Mouse (Mus musculus): ENCODE measurements around the gene Tmprss11c. TPM values are rescaled to one million over a fixed set of nuclear protein-coding genes. Genes with fewer than 3 reads are reported as not detected.
"Not testable (repeated sequence)": the region's sequence is repeated elsewhere in the genome, so short reads cannot be mapped to it uniquely, and the experiment has no call there.

The Tmprss11c gene
- polyA plus RNA-seq (2016; fragmentation: Nextera tagmentation; extraction: Ambion mirVana): not detected in 2 replicates

DNA sequence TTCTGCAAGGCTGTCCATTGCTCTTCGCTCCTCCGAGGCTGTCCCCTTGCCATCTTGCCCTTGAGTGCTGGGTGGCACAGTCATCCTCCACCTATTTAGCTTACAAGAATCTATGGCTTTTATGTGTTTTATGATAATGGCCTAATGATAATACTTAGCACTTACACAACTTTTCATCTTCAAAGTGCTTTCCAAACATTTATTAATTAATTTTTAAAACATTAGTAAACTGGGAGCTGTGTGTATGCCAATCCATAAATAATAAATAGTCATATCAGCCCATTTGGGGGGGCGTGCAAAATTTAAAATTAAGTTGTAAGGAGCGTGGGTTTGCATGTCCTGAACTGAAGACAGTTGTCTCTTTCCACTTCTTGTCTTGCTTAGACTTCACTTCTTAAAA lies at the start of gene Tmprss11c:
Tmprss11c (minus strand) TSS at position 101 of the 400 bp plus-strand sequence.
- Histone ChIP-seq H3K27me3 (ENCODE audit: low read depth, poor library complexity, severe bottlenecking) (no peaks in the 10 kb centered on the region), H3K27ac (replicated peaks) (no peak within 1 kb of the TSS), H3K36me3 (no peaks in the 10 kb centered on the region), H3K9me3 (replicated peaks) (no peaks in the 10 kb centered on the region), H3K4me3 (no peak within 1 kb of the TSS), H3K4me1 (no peaks in the 10 kb centered on the region)
- DNase-seq (ENCODE audit: low spot score): no peak
- 87% methylated on average over 4 of the region's 4 CpGs for WGBS

DNA sequence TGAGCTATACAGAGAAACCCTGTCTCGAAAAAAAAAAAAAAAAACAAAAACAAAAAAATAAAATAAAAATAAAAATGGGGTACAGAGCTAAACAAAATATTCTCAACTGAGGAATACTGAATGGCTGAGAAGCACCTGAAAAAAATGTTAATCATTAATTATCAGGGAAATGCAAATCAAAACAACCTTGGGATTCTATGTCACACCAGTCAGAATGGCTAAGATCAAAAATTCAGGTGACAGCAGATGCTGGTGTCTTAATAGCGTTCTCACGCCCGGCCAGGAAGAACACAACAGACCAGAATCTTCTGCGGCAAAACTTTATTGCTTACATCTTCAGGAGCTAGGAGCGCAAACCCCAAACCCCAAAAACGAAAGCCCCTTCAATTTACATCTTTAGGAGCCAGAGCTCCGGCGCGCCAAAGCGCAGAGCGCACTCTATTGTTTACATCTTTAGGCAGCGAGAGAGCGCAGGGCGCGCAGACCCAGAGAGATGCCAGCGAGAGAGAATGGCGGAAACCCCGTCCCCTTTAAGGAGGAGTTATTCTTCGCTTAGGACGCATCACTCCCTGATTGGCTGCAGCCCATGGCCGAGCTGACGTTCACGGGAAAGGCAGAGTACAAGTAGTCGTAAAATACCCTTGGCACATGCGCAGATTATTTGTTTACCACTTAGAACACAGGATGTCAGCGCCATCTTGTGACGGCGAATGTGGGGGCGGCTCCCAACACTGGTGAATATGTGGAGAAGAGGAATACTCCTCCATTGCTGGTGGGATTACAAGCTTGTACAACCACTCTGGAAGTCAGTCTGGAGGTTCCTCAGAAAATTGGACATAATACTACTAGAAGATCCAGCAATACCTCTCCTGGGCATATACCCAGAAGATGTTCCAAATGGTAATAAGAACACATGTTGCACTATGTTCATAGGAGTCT lies 29.2 kb upstream of the Tmprss11c start:
- Histone ChIP-seq H3K27ac (replicated peaks) (0 out of 2 replicates have a peak overlapping the region, but pooled peaks have one; percentile 42), H3K4me3 (peak overlapping the region; percentile 48)
- not testable (repeated sequence) for H3K27me3 ChIP-seq (ENCODE audit: low read depth, poor library complexity, severe bottlenecking); H3K9me3 ChIP-seq (replicated peaks); DNase-seq (ENCODE audit: low spot score); H3K4me1 ChIP-seq; H3K36me3 ChIP-seq
- WGBS: 48% methylated on average over 30 of the region's 30 CpGs

DNA sequence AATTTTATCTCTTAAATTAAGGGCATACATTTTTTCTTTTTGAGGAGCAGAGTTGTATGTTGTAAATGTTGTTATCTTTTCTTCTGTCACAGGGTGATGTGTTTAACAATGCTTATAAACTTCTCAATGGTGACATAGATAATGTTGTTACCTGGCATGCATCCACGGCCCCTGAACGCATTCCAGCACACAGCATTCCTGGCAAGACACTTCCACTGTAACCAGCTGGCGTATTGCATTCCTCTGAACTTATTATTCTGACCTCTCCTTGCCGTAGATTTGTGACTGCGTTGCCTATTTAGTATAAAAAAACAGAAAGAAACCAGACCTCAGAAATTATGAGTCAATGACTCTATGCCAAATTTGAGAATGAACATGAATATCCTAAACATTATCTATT lies 17.0 kb upstream of the Tmprss11c start:
- 93% methylated on average over 5 of the region's 5 CpGs for WGBS
- Histone ChIP-seq H3K4me1 (no peaks in the 10 kb centered on the region), H3K36me3 (no peaks in the 10 kb centered on the region), H3K9me3 (replicated peaks) (no peaks in the 10 kb centered on the region), H3K4me3 (no peak overlapping the region), H3K27me3 (ENCODE audit: low read depth, poor library complexity, severe bottlenecking) (no peaks in the 10 kb centered on the region), H3K27ac (replicated peaks) (no peak overlapping the region)
- no peak for DNase-seq (ENCODE audit: low spot score)

DNA sequence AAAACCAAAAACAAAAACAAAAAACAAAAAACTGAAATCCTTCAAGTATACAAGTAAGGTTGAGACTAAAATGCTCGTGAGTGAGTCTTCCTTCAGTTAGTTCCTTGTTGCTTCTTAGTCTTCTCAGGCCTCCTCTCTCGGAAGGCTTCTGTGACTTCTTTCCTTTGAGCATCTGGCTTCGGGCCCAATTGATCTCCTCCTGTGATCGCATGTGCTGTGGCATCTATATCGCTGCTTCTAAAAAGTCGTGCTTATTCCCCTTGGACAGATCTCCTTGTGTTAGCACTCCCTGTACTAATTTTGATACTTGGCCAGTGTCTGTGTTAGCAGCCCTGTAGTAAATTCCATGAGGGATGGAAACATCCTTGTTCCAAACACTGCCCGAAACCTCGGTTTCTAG lies 14.8 kb upstream of the Tmprss11c start:
- H3K36me3 ChIP-seq: no peaks in the 10 kb centered on the region
- no peak for DNase-seq (ENCODE audit: low spot score)
- H3K4me3 ChIP-seq: no peak overlapping the region
- H3K4me1 ChIP-seq: no peaks in the 10 kb centered on the region
- H3K27me3 ChIP-seq (ENCODE audit: low read depth, poor library complexity, severe bottlenecking): no peaks in the 10 kb centered on the region
- WGBS: 89% methylated on average over 8 of the region's 8 CpGs
- no peaks in the 10 kb centered on the region for H3K9me3 ChIP-seq (replicated peaks)
- no peak overlapping the region for H3K27ac ChIP-seq (replicated peaks)

DNA sequence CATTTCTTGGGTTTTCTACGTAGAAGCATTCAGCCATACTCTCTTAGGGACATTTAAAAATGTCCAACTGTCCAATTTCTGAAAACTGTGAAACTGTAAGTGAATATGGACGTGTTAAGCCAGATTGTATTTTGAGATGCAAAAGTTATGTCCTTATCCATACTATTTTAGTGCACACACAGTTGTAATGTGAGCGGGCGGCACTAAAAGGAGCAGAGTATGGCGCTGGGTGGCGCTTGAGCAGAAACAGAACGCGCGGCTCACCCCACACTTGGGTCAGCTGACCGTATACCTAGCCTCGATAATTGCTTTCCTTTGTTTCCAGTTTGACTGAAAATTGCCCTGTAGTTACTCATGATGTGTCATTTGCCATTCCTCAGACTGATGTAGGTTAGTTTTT lies 42.5 kb downstream of the Tmprss11c start:
- WGBS: 90% methylated on average over 11 of the region's 11 CpGs
- Histone ChIP-seq H3K27me3 (ENCODE audit: low read depth, poor library complexity, severe bottlenecking) (no peaks in the 10 kb centered on the region), H3K4me1 (no peaks in the 10 kb centered on the region), H3K27ac (replicated peaks) (no peak overlapping the region), H3K4me3 (no peak overlapping the region), H3K36me3 (no peaks in the 10 kb centered on the region), H3K9me3 (replicated peaks) (no peaks in the 10 kb centered on the region)
- no peak for DNase-seq (ENCODE audit: low spot score)

DNA sequence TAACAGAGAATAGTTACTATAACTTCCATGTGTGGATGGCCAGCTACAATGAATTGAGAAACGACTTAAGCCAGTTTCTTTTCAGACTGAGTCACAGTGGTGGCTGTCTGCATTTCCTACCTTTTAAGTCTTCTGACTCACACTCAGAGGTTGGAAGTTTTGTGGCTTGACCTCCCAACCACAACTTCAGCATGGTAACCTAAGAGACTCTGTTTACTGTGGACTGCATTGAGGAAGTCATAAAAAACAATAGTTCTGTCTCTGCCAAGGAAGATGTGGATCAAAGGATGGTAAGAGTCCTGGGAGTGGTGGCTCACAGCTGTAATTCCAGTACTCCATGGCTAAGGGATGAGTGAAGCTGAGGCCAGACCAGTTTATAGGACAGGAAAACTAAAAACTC lies 44.2 kb downstream of the Tmprss11c start:
- Histone ChIP-seq H3K4me3 (no peak overlapping the region), H3K9me3 (replicated peaks) (no peaks in the 10 kb centered on the region), H3K4me1 (no peaks in the 10 kb centered on the region), H3K36me3 (no peaks in the 10 kb centered on the region), H3K27ac (replicated peaks) (no peak overlapping the region), H3K27me3 (ENCODE audit: low read depth, poor library complexity, severe bottlenecking) (no peaks in the 10 kb centered on the region)
- no peak for DNase-seq (ENCODE audit: low spot score)
- 87% methylated on average over 1 of the region's 1 CpGs for WGBS

DNA sequence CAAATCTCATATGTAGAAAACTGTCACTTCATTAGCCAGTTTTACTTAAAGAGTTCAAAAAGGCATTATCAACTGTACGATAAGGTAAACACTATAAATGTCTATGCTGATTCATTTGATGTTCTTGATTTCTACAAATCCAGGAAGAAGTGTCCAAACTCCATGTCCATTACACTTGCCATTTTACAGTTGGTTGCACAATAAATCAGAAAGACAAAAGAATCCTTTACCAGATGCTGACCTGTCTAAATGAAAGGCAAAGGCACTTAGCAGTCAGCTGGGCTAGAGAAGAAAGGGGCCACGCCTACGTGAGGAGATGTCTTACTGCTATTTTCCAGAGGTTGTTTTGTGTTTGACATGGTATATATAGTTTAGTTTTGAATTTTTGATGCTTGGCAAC lies 44.8 kb downstream of the Tmprss11c start:
- Histone ChIP-seq H3K27ac (replicated peaks) (no peak overlapping the region), H3K27me3 (ENCODE audit: low read depth, poor library complexity, severe bottlenecking) (no peaks in the 10 kb centered on the region), H3K4me1 (no peaks in the 10 kb centered on the region), H3K4me3 (no peak overlapping the region), H3K9me3 (replicated peaks) (no peaks in the 10 kb centered on the region), H3K36me3 (no peaks in the 10 kb centered on the region)
- no peak for DNase-seq (ENCODE audit: low spot score)
- WGBS: 93% methylated on average over 3 of the region's 3 CpGs

DNA sequence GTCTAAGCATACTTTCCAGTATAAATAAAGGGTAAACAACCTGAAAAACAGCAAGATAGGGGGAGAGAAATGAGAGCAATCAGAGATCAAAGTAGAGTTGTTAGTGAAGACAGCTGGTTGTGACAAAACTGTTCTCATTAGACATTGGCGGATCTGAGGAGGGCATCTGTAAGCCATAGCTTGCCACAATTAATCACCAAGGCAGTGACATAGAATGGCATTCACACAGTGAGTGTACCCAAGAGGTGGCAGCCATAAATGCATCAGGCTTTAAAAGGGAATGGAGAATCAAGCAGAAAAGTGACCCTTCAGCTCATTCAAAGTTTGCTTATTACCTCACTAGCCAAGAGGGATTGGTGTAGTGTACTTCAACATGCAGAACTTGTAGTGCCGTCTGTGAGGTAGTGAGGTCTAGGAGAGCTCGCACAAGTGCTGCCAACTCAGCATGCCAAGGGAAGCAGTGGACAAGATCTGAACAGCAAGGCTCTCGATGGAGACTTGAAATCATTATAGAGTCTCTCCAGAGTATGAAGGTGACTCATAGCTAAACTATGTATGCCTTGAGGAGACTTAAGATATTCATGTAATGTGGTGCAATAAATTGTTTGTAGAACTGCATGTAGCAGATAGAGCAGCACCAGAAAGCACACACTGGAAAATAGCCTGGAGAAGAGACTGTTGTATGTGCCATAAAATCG lies 61.8 kb downstream of the Tmprss11c start:
- H3K9me3 ChIP-seq (replicated peaks): no peaks in the 10 kb centered on the region
- DNase-seq (ENCODE audit: low spot score): no peak
- no peaks in the 10 kb centered on the region for H3K4me1 ChIP-seq
- WGBS: 95% methylated on average over 5 of the region's 5 CpGs
- no peak overlapping the region for H3K27ac ChIP-seq (replicated peaks)
- no peak overlapping the region for H3K4me3 ChIP-seq
- no peaks in the 10 kb centered on the region for H3K36me3 ChIP-seq
- H3K27me3 ChIP-seq (ENCODE audit: low read depth, poor library complexity, severe bottlenecking): no peaks in the 10 kb centered on the region

DNA sequence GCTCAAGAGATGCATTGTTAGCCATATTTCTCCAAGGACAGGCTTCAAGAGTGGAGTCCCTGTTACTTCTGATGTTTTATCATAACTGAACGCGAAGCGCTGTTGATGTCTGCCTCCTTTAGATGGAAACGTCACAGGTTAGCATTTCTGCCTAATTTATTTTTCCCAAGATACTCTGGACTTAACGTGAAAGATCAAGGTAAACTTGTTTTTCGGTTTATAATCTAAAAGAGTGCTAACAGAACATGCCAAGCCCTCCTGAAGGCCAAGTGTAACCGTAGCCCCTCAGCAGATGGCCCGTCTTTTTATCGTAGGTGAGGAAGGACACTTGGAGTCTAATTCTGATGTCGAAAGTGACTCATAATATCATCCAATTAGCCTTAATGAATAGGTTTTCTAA lies 91.3 kb downstream of the Tmprss11c start, which contains the start of gene Gnrhr:
Gnrhr (minus strand) TSS at position 101 of the 400 bp plus-strand sequence.
- H3K4me1 ChIP-seq: no peaks in the 10 kb centered on the region
- H3K27ac ChIP-seq (replicated peaks): no peak within 1 kb of the TSS
- H3K4me3 ChIP-seq: no peak within 1 kb of the TSS
- no peaks in the 10 kb centered on the region for H3K36me3 ChIP-seq
- H3K27me3 ChIP-seq (ENCODE audit: low read depth, poor library complexity, severe bottlenecking): no peaks in the 10 kb centered on the region
- no peak for DNase-seq (ENCODE audit: low spot score)
- no peaks in the 10 kb centered on the region for H3K9me3 ChIP-seq (replicated peaks)
- WGBS: 90% methylated on average over 10 of the region's 10 CpGs

DNA sequence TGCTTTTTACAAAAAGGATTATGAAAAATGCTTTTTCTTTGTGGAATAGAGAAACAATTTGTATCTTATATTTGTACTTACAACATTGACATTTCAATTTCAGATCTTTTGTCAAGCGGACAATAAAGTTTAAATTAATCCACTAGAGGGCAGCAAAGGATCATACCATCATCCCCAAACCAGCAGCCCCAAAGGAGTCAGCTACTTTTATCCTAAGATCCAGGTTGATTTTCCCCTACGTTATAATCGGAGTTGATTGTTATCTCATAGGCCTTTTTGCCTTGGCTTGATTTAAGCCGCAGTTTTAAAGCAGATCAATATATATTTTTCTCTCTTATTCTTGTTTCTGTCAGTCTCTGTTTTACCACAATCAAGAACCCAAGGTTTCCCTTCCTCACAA lies 97.8 kb downstream of the Tmprss11c start:
- Histone ChIP-seq H3K4me3 (no peak overlapping the region), H3K4me1 (peaks cover 4% of the 10 kb centered on the region; the same call in 1 of the 2 replicates), H3K27ac (replicated peaks) (no peak overlapping the region), H3K36me3 (no peaks in the 10 kb centered on the region), H3K9me3 (replicated peaks) (no peaks in the 10 kb centered on the region), H3K27me3 (ENCODE audit: low read depth, poor library complexity, severe bottlenecking) (no peaks in the 10 kb centered on the region)
- no peak for DNase-seq (ENCODE audit: low spot score)
- WGBS: 27% methylated on average over 4 of the region's 4 CpGs

DNA sequence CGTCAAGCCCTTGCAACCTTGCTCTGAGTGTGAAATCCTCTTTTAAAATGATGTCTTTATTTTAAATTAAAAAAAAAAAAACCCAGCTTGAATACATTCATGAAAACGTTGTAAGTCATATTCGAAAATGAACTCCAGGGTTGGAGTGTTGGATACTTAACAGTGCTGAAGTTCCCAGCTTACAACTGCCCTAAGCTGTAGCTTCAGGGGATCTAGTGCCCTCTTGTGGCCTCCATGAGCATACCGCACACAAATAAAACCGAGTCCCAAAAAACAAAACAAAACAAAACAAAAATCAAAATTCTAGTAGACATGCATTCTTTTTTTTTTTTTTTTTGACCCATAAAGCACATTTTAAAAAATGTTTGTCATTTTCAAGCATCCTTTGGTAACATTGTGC lies 98.3 kb downstream of the Tmprss11c start:
- H3K36me3 ChIP-seq: no peaks in the 10 kb centered on the region
- H3K27me3 ChIP-seq (ENCODE audit: low read depth, poor library complexity, severe bottlenecking): no peaks in the 10 kb centered on the region
- H3K9me3 ChIP-seq (replicated peaks): no peaks in the 10 kb centered on the region
- DNase-seq (ENCODE audit: low spot score): no peak
- H3K27ac ChIP-seq (replicated peaks): no peak overlapping the region
- WGBS: 23% methylated on average over 5 of the region's 5 CpGs
- peaks cover 4% of the 10 kb centered on the region; the same call in 1 of the 2 replicates for H3K4me1 ChIP-seq
- H3K4me3 ChIP-seq: no peak overlapping the region

DNA sequence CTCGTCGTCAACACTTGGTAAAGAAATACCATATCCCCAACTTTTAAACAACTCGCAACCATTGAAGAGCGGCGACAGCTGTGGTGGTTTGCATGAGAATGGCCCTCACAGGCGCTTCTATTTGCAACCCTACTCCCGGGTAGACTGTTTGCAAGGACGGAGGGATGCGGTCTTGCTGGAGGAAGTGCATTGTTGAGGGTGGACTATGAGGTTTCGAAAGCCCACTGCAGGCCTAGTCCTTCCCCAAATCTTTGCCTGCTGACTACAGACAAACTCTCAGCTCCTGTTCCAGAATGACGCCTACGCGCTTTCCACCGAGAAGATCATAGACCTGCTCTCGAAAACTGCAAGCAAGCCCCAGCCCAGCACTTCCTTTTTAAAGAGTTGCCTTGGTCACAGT lies 98.8 kb downstream of the Tmprss11c start:
- Histone ChIP-seq H3K27me3 (ENCODE audit: low read depth, poor library complexity, severe bottlenecking) (no peaks in the 10 kb centered on the region), H3K27ac (replicated peaks) (no peak overlapping the region)

DNA sequence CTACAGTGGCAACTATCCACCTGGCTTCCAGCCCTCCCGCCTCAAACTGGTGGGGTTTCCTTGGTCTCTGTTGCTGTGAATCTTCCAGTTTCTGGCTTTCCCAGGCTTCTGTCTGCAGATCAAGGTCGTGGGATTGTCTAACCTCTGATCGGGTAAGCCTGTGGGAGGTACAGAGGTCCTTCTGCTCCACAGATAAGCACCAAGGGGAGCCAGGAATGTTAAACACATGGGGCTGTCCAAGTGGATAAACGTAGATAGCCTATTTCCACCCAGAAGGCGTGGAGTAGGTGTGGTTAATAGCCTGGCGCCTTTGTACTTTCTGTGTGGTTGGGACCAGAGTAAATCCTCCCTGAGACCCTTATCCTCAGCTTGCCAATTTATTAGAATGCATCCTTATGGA lies 101.7 kb downstream of the Tmprss11c start:
- H3K4me1 ChIP-seq: peaks cover 4% of the 10 kb centered on the region; the same call in 1 of the 2 replicates
- WGBS: 86% methylated on average over 6 of the region's 6 CpGs
- H3K27me3 ChIP-seq (ENCODE audit: low read depth, poor library complexity, severe bottlenecking): no peaks in the 10 kb centered on the region
- DNase-seq (ENCODE audit: low spot score): no peak
- no peak overlapping the region for H3K27ac ChIP-seq (replicated peaks)
- H3K9me3 ChIP-seq (replicated peaks): no peaks in the 10 kb centered on the region
- H3K36me3 ChIP-seq: no peaks in the 10 kb centered on the region
- no peak overlapping the region for H3K4me3 ChIP-seq

More for the DNA sequence above, 98.8 kb downstream of the Tmprss11c start:
- H3K36me3 ChIP-seq: no peaks in the 10 kb centered on the region
- DNase-seq (ENCODE audit: low spot score): no peak
- WGBS: 38% methylated on average over 15 of the region's 15 CpGs
- no peak overlapping the region for H3K4me3 ChIP-seq
- peaks cover 4% of the 10 kb centered on the region; the same call in 1 of the 2 replicates for H3K4me1 ChIP-seq
- H3K9me3 ChIP-seq (replicated peaks): no peaks in the 10 kb centered on the region

Data from midbrain, embryonic 10.5 days (tissue).